Mouse (Mus musculus) embryonic facial prominence, embryonic 13.5 days (tissue): ENCODE measurements at regions not wholly inside any gene's neighbourhood (a gene's known extent, or its start where the extent isn't known, plus 50 kb on each side); places are given as distances from the start of the nearest gene placed in this dataset.

Source experiments
- ATAC-seq: fragments of 200-750 bp; cut with Nextera tagmentation; 2 replicates; pipeline ENCODE4 v1.8.0; 2017; ENCODE audit warnings: low read depth; ENCODE audit not compliant: insufficient number of reproducible peaks, insufficient read depth, low FRiP score, low TSS enrichment
- H3K27ac ChIP-seq: fragments of 300-500 bp; sonication (generic); 2 replicates; pipeline ENCODE4 v1.5.1; 2015; ENCODE audit warnings: moderate library complexity, mild to moderate bottlenecking, inconsistent platforms
- H3K27me3 ChIP-seq: fragments of 300-500 bp; sonication (generic); 2 replicates; pipeline ENCODE4 v1.6.1; 2015; ENCODE audit warnings: mild to moderate bottlenecking, inconsistent platforms
- H3K36me3 ChIP-seq: fragments of 300-500 bp; sonication (generic); 2 replicates; pipeline ENCODE4 v1.6.1; 2015; ENCODE audit warnings: mild to moderate bottlenecking, inconsistent platforms
- H3K4me1 ChIP-seq: fragments of 300-500 bp; sonication (generic); 2 replicates; pipeline ENCODE4 v1.6.1; 2015; ENCODE audit warnings: inconsistent platforms
- H3K4me2 ChIP-seq: fragments of 300-500 bp; sonication (generic); 2 replicates; pipeline ENCODE4 v1.6.1; 2015; ENCODE audit warnings: moderate library complexity, mild to moderate bottlenecking, inconsistent platforms
- H3K4me3 ChIP-seq: fragments of 300-500 bp; sonication (generic); 2 replicates; pipeline ENCODE4 v1.5.1; 2015; ENCODE audit warnings: mild to moderate bottlenecking, inconsistent platforms
- H3K9ac ChIP-seq: fragments of 300-500 bp; sonication (generic); 2 replicates; pipeline ENCODE4 v1.6.1; 2015; ENCODE audit warnings: mild to moderate bottlenecking, inconsistent platforms
- H3K9me3 ChIP-seq: fragments of 300-500 bp; sonication (generic); 2 replicates; pipeline ENCODE4 v1.6.1; 2016; ENCODE audit warnings: inconsistent platforms
- WGBS: fragments of 180-500 bp; shearing (Covaris S2); methylation state at CpG from one replicate; pipeline ENCODE4 v1.1.7; 2015; ENCODE audit warnings: mixed read lengths; 5-methylcytosine and 5-hydroxymethylcytosine counted together

DNA sequence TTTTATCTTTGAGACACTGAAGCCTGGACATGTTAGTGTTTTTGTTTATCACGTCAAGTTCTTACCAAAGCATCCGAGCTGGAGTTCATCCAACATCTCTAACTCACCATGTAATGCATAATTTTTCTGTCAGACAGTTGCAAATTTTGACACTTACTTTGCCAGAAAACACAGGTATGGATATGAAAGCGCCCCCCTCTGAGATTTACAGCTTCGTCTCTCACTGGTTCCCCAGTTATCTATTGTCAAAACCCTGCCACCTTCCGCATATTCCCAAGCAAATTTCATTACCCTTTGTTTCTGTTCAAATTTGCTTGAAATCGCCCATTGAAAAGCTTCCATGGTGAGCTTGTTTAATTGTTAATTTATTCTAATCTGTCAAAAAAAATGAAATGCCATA, 202.7 kb upstream of the Cxadr start:
- no peak for ATAC-seq
- 81% methylated on average over 6 of the region's 6 CpGs for WGBS
- H3K4me3 ChIP-seq, result no peak overlapping the region
- H3K27ac ChIP-seq, result no peak overlapping the region
- no peak overlapping the region for H3K4me2 ChIP-seq
- no peaks in the 10 kb centered on the region for H3K9me3 ChIP-seq
- no peaks in the 10 kb centered on the region for H3K27me3 ChIP-seq
- H3K4me1 ChIP-seq, result peaks cover 27% of the 10 kb centered on the region
- H3K36me3 ChIP-seq, result no peaks in the 10 kb centered on the region
- no peak overlapping the region for H3K9ac ChIP-seq

DNA sequence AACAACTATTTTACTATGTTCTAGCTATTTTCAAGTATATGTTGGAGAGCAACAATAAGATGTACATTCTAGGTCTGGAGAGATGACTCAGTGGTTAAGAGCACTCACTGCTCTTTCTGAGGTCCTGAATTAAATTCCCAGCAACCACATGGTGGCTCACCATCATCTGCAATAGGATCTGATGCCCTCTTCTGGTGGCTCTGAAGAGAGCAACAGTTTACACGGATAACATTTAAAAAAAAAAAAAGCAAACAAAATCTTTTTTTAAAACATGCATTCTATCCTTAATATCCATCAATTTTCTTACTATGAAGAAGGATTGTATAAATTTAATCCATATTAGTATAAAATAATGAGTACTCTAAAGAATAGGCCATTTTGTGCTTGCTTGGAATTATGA, 204.7 kb upstream of the Cxadr start:
- no peak overlapping the region for H3K9ac ChIP-seq
- no peak for ATAC-seq
- no peak overlapping the region for H3K4me2 ChIP-seq
- 48% methylated on average over 1 of the region's 1 CpGs for WGBS
- H3K9me3 ChIP-seq, result no peaks in the 10 kb centered on the region
- H3K36me3 ChIP-seq, result no peaks in the 10 kb centered on the region
- peaks cover 22% of the 10 kb centered on the region for H3K4me1 ChIP-seq
- H3K27me3 ChIP-seq, result no peaks in the 10 kb centered on the region
- no peak overlapping the region for H3K4me3 ChIP-seq
- no peak overlapping the region for H3K27ac ChIP-seq

DNA sequence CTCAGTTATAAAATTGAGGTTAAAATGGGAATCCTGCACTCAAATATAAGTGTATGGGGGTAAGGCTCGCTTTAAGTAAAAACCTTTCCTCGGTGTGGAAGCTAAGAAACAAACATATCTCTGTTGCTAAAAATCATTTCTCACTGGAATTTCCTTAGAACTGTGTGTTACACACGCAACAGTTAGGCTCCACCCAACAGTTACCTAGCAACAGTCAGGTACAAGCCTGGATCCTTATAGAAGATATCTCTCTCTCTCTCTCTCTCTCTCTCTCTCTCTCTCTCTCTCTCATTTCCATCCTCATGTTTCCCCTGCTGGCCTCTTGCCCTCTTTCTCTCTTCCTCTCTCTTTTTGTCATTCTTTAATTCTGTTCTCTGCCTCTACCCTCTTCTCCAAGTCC, 211.1 kb upstream of the Cxadr start:
- WGBS, result 85% methylated on average over 3 of the region's 3 CpGs
- Histone ChIP-seq H3K27me3 (no peaks in the 10 kb centered on the region), H3K36me3 (no peaks in the 10 kb centered on the region), H3K4me1 (no peaks in the 10 kb centered on the region), H3K9ac (no peak overlapping the region), H3K4me2 (no peak overlapping the region), H3K9me3 (no peaks in the 10 kb centered on the region), H3K27ac (no peak overlapping the region), H3K4me3 (no peak overlapping the region)
- ATAC-seq, result no peak

DNA sequence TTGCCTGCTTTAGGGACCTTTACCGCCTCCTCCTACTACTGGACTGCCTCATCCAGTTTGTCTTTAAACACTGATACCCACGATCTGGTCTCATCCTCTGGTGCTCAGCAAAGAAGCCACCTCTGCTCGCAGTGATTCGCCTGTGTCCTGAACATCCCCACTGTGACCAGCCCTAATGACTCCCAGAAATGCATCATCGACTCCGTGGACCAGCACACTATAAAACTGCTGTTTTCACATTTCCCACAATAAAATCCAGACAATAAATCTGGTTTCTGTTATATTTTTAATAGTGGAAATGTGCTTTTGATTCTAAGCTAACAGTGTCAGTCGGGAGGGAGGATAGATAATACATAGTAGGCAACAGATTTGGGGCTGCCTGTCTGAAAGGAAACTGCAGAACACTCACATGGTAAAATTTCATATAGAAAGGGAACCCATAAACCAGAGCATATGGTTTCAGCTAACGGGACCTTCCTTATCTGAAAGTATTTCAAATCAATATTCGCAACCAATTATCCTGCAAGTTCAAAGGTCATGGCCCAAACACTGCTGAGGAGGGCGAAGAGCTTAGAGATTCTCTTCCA, 233.7 kb upstream of the Cxadr start:
- ATAC-seq, result no peak
- WGBS, result 39% methylated on average over 10 of the region's 10 CpGs
- Histone ChIP-seq H3K9me3 (no peaks in the 10 kb centered on the region), H3K4me1 (peaks cover 9% of the 10 kb centered on the region), H3K36me3 (no peaks in the 10 kb centered on the region), H3K4me3 (no peak overlapping the region), H3K27ac (peak overlapping the region; percentile 33; the same call in 1 of the 2 replicates), H3K27me3 (no peaks in the 10 kb centered on the region), H3K4me2 (no peak overlapping the region), H3K9ac (no peak overlapping the region)

DNA sequence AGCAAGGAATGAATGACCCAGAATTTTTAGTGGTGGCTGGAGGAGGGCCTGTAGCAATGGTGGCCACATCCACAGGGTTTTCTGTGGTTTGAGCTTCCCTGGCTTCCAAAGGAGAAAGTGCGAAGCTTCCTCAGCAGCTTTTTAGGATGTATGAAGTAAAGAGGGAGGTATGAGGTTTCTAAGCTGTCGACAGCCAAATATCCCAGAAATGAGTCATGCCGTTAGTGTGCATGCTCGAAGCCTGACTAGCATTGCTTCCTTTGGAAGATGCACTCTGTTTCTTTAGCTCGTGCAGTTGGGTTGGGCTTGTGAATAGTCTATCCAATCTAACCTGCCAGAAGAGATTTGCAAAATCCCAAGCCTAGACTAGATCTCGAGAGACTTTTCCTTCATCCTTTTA, 240.8 kb upstream of the Cxadr start:
- H3K9me3 ChIP-seq, result no peaks in the 10 kb centered on the region
- no peak overlapping the region for H3K9ac ChIP-seq
- WGBS, result 77% methylated on average over 6 of the region's 6 CpGs
- H3K4me1 ChIP-seq, result 0 out of 2 replicates have a peak, but pooled peaks cover 6% of the 10 kb centered on the region
- ATAC-seq, result no peak
- no peaks in the 10 kb centered on the region for H3K27me3 ChIP-seq
- no peak overlapping the region for H3K27ac ChIP-seq
- H3K36me3 ChIP-seq, result no peaks in the 10 kb centered on the region
- no peak overlapping the region for H3K4me2 ChIP-seq
- H3K4me3 ChIP-seq, result no peak overlapping the region

DNA sequence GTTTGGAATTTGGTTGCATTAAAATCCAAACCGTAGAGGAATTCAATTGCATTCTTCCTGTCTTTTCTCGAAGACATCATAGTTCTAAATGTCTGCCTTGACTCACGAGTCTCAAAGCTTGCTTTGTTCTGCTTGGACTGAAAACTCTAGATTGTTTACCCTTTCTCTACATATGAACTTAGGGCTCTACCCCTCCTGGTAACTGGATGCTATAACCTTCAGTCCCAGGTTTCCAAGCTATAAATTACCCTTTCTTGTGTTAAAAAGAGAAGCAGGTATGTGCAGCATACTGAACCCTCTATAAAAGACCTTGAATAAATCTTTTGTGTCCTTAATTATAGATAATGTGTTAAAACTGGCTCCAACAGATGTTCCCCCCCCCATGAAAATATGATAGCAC, 243.7 kb upstream of the Cxadr start:
- Histone ChIP-seq H3K27me3 (no peaks in the 10 kb centered on the region), H3K9me3 (no peaks in the 10 kb centered on the region), H3K9ac (no peak overlapping the region), H3K36me3 (no peaks in the 10 kb centered on the region), H3K27ac (peak overlapping the region; percentile 28; the same call in 1 of the 2 replicates), H3K4me1 (peaks cover 7% of the 10 kb centered on the region; the same call in 1 of the 2 replicates), H3K4me2 (no peak overlapping the region), H3K4me3 (no peak overlapping the region)
- 0 out of 2 replicates have a peak, but pooled peaks have one; percentile 32 for ATAC-seq
- WGBS, result 17% methylated on average over 3 of the region's 3 CpGs

DNA sequence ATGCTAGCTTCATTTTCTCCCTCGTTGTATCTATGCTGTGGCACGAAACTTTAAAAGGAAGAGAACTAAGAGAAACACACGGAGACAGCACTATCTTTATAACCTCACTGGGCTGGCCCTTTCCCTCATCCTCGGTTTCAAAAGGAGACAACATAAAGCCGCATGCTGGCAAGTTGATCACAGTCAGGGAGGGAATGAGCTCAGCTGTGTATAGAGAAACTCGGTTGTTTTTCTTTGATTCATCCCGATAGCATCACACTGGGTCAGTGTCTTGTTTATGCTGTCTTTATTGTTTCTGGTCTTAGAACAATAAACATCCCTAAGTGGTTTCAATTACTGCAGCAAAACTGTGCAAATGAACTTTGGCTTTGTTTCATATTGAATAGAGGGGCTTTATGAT, 249.2 kb upstream of the Cxadr start:
- peak overlapping the region; percentile 29 for H3K27ac ChIP-seq

DNA sequence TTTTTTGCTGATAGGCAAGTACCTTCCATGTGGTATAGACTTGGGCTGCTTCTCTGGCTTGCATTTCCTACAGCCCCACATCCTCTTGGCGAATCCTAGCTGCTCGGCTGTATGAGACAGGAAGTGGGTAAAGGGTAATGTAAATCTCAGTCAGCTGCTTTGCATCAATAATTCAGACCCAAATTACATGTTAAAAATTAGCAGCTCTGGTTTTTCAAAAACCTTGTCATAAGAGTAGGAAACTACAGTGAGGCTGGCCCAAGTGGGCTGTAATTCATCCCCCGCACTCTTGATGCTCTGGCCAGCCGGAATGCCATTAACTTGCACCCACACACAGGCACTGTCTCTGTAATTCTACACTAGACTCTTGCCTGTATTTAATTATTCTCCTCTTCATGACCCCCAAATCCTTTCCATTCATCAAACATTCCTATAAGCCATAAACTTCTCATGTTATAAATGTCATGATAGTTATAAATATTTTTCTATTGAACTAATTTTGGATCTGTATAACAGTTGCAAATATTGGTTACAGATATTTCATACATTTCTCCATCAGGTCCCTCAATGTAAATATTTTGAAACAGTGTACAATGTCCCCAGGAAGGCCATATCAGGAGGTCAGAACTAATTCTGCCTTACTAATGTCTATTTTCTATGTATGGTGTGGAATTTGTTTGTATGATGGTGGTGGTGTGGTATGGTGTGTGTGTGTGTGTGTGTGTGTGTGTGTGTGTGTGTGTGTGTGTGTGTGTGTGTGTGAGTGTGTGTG, 261.0 kb upstream of the Cxadr start:
- H3K27ac ChIP-seq, result peak overlapping the region; percentile 49; the same call in 1 of the 2 replicates
- WGBS, result 34% methylated on average over 4 of the region's 4 CpGs
- H3K27me3 ChIP-seq, result no peaks in the 10 kb centered on the region
- no peaks in the 10 kb centered on the region for H3K9me3 ChIP-seq
- H3K4me1 ChIP-seq, result peaks cover 10% of the 10 kb centered on the region; the same call in 1 of the 2 replicates
- ATAC-seq, result 0 out of 2 replicates have a peak, but pooled peaks have one; percentile 52
- no peaks in the 10 kb centered on the region for H3K36me3 ChIP-seq
- H3K9ac ChIP-seq, result no peak overlapping the region
- no peak overlapping the region for H3K4me3 ChIP-seq
- H3K4me2 ChIP-seq, result no peak overlapping the region

More for the DNA sequence above, 249.2 kb upstream of the Cxadr start:
- Histone ChIP-seq H3K4me3 (no peak overlapping the region), H3K4me2 (no peak overlapping the region), H3K4me1 (peaks cover 6% of the 10 kb centered on the region), H3K36me3 (no peaks in the 10 kb centered on the region), H3K9ac (no peak overlapping the region), H3K27me3 (no peaks in the 10 kb centered on the region), H3K9me3 (no peaks in the 10 kb centered on the region)
- WGBS, result 46% methylated on average over 7 of the region's 7 CpGs
- ATAC-seq, result no peak

DNA sequence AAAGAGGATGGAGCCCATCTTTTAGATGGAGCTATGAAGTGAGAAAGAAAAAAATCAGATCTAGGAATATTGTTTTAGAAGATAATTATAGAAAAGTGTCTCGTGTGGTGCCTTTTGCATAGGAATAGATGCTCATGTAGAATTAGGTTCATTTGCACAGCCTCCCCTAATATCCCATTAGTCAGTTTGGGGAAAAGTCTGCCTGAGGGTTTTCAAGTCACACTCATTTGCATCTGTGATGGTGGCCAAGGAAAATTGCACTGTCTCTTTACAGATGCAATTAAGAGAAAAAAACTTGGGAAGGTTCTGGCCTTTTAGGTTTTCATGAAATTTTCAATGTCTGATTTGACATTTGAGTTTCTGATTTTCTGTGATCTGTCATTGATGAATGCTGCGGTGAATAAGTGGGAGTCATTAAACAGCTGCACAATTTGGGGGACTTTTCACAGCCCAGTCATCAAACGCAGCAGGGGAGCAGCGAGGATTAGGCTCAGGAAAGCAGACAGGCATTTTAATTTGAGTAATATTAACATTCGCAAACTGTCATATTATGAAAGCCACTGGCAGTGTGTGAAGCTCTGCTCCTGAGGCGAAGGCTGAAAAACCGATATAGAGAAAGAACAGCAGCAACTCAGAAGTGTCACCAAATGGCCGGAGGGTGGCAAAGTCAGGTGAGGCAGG, 281.5 kb upstream of the Cxadr start:
- Histone ChIP-seq H3K4me1 (no peaks in the 10 kb centered on the region), H3K4me3 (no peak overlapping the region), H3K9me3 (no peaks in the 10 kb centered on the region), H3K9ac (no peak overlapping the region), H3K36me3 (no peaks in the 10 kb centered on the region), H3K27ac (no peak overlapping the region), H3K27me3 (no peaks in the 10 kb centered on the region), H3K4me2 (no peak overlapping the region)
- WGBS, result 67% methylated on average over 8 of the region's 8 CpGs
- no peak for ATAC-seq

DNA sequence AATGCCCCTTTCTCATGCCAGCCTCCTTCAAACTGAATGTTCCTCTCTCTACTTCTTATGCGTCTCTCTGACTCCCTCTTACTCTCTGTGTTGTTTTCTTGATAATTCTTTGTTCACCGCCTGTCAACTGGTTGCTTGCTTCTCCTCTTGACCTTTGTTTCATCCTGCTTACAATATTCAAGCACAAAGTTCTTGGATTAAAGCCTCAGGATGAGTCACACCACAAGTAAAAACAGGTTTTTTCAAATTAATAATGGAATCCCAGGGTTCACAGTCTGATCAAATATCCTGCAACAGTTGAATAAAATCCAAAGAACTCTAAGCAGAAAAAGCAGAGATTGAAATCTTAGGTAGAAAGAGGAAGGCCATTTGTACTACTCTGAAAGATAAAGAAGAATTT, 285.9 kb upstream of the Cxadr start:
- H3K4me2 ChIP-seq, result no peak overlapping the region
- no peaks in the 10 kb centered on the region for H3K9me3 ChIP-seq
- no peaks in the 10 kb centered on the region for H3K4me1 ChIP-seq
- H3K9ac ChIP-seq, result no peak overlapping the region
- H3K27ac ChIP-seq, result no peak overlapping the region
- H3K36me3 ChIP-seq, result no peaks in the 10 kb centered on the region
- WGBS, result 69% methylated on average over 2 of the region's 2 CpGs
- no peaks in the 10 kb centered on the region for H3K27me3 ChIP-seq
- no peak overlapping the region for H3K4me3 ChIP-seq
- ATAC-seq, result no peak

DNA sequence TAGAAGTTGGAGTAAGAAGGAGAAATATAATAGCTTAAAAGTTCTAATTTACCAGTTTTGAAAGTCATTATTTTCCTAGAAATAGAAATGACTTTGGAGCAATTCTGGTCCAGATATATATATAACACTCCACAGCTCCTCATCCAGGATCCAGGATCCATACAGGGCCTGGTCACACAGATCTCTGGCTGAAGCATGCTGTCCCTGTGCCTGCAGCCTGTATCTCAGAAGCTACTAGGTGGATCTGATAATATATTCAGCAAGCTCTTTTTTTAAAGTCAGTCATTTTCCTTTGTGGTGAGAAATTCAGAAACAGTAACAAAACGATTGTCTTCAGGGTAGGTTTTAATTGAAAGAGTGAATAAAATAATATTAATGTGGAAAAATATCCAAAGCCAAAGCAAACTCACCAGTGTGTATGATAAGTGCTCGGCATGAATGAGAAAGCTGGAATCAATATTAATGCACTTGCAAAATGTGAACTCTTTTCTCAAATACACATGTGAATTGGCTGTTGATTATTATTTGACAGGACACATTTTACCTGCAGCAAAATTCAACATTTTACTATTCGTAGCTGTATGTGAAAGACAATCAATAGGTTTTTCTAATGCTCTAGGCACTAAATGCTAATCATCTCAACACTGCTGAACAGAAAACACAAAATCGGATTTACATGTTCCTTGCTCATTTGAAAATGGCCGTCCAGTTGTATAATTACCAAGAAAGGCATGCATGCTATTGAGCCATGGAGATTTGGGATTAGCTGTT, 288.1 kb upstream of the Cxadr start:
- ATAC-seq, result no peak
- 81% methylated on average over 5 of the region's 5 CpGs for WGBS

More for the DNA sequence above, 288.1 kb upstream of the Cxadr start:
- H3K4me1 ChIP-seq, result no peaks in the 10 kb centered on the region
- no peaks in the 10 kb centered on the region for H3K27me3 ChIP-seq
- no peaks in the 10 kb centered on the region for H3K9me3 ChIP-seq
- H3K36me3 ChIP-seq, result no peaks in the 10 kb centered on the region
- no peak overlapping the region for H3K4me3 ChIP-seq
- H3K4me2 ChIP-seq, result no peak overlapping the region
- H3K27ac ChIP-seq, result no peak overlapping the region
- no peak overlapping the region for H3K9ac ChIP-seq
